Mouse (Mus musculus) 416B (cell line): Measurements from ENCODE around the gene Tas2r122.
"Not testable (repeated sequence)": the region's sequence is repeated elsewhere in the genome, so short reads cannot be mapped to it uniquely, and the experiment has no call there.

Source experiments
- DNase-seq: peaks from one replicate; pipeline ENCODE4 v3.0.0; 2011; ENCODE audit warnings: low read depth

The Tas2r122 gene

GRCm38 (mm10) chr6:132711828-132712227 is at the start of gene Tas2r122:
Gene Tas2r122 (minus strand): TSS chr6:132711928.
- no peak for DNase-seq

DNA sequence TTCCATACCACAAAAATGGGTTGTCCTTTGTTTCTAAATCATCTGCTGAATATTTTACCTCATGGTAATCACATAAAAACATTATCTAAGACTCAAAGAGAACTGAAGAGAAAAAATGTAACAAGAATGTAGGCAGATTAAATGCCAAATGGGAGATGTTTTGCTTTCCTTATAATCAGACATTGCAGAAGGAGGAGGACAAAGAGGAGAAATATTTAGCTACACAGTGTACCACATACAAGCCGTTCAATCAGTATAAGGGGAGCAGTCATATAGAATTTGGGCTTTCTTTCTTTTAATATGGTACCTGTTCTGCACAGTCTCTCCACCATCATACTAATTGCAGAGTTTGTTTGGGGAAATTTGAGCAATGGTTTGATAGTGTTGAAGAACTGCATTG is 42.7 kb upstream of the Tas2r122 start, which contains the start of gene Tas2r124:
Gene Tas2r124 (plus strand): TSS at position 301 of the 400 bp plus-strand sequence.
- DNase-seq, result no peak

DNA sequence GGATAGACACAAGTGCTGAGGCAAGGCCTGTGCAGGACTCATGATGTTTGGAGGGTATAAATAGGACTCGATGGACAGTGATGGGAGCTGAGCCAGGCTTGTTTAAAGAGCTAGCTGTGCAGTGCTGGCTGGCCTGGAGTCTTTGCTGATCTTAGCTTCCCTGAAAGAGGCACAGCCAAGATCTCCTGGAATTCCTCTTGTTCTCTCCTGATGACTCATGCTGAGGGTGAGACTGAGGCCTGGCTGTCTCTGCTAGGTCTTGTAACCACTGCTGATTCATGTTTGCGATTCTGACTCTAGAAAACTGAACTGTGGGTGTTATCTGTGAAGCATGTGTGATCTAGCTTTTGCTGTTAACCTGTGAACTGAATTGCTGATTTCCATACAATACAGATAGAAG is 38.5 kb upstream of the Tas2r122 start:
- no peak for DNase-seq

DNA sequence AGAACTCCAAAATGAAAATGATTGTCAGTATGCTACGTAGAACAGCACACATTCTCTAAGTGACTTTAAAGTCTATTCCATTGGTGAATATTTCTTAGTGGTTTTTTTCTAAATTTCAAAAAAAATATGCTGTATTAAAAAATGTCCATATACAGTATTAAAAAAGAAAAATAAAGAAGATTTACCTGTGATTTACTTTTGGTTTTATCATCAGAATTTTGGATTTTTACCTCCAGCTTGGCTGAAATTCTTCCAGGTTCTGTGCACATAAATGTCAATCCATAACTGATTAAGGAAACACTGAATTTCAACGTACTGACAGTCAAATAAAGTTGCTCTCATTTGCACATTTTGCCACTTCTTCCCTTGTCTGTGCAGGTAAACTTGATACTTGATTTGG is 26.2 kb upstream of the Tas2r122 start, which contains the start of gene Tas2r115:
Gene Tas2r115 (minus strand): TSS at position 101 of the 400 bp plus-strand sequence.
- no peak for DNase-seq

GRCm38 (mm10) chr6:132700907-132701306 is 10.8 kb downstream of the Tas2r122 start, which contains the start of gene Tas2r121:
Gene Tas2r121 (minus strand): TSS chr6:132701007.
- DNase-seq, result no peak

- DNase-seq, result not testable (repeated sequence)
Measured at GRCm38 (mm10) chr6:132691596-132691995, 20.1 kb downstream of the Tas2r122 start.
